Mouse (Mus musculus) forebrain, embryonic 14.5 days (tissue): ENCODE data around the gene Vmn1r85. TPM values are rescaled to one million over a fixed set of nuclear protein-coding genes. Genes with fewer than 3 reads are reported as not detected.

Experiments
- ATAC-seq: fragments of 200-750 bp; cut with Nextera tagmentation; 2 replicates; pipeline ENCODE4 v1.8.0; 2017; ENCODE audit warnings: mild to moderate bottlenecking, moderate library complexity
- DNase-seq: peaks from one replicate; pipeline ENCODE4 v3.0.0-alpha.2; 2015; ENCODE audit warnings: low spot score
- H3K27ac ChIP-seq: fragments of 300-500 bp; sonication (generic); 2 replicates; pipeline ENCODE4 v1.5.1; 2014; ENCODE audit warnings: low read depth, mild to moderate bottlenecking, control low read depth, low read length, moderate library complexity
- H3K27me3 ChIP-seq: fragments of 300-500 bp; sonication (generic); replicated peaks from 2 replicates; pipeline ENCODE4 v1.6.1; 2014; ENCODE audit warnings: low read length, control low read depth, mixed read lengths; ENCODE audit not compliant: control insufficient read depth, insufficient read depth
- H3K36me3 ChIP-seq: fragments of 300-500 bp; sonication (generic); 2 replicates; pipeline ENCODE4 v1.6.1; 2014; ENCODE audit warnings: low read length, control low read depth; ENCODE audit not compliant: control insufficient read depth, insufficient read depth
- H3K4me1 ChIP-seq: fragments of 300-500 bp; sonication (generic); 2 replicates; pipeline ENCODE4 v1.6.1; 2014; ENCODE audit warnings: antibody characterized with exemption, low read length, control low read depth; ENCODE audit not compliant: control insufficient read depth, insufficient read depth
- H3K4me2 ChIP-seq: fragments of 300-500 bp; sonication (generic); 2 replicates; pipeline ENCODE4 v1.6.1; 2014; ENCODE audit warnings: mild to moderate bottlenecking, control low read depth, low read length
- H3K4me3 ChIP-seq: fragments of 300-500 bp; sonication (generic); 2 replicates; pipeline ENCODE4 v1.5.1; 2014; ENCODE audit warnings: low read depth, low read length, control low read depth
- H3K9ac ChIP-seq: fragments of 300-500 bp; sonication (generic); 2 replicates; pipeline ENCODE4 v1.6.1; 2014; ENCODE audit warnings: mild to moderate bottlenecking, low read length, control low read depth, moderate library complexity
- H3K9me3 ChIP-seq: fragments of 300-500 bp; sonication (generic); replicated peaks from 2 replicates; pipeline ENCODE4 v1.6.1; 2016; ENCODE audit warnings: low read length, control low read depth, mixed read lengths; ENCODE audit not compliant: control insufficient read depth
- WGBS: fragments of 180-500 bp; shearing (Covaris S2); extraction: QIAGEN DNeasy Blood & Tissue Kit; methylation state at CpG from one replicate; pipeline ENCODE4 v1.1.7; 2014; 5-methylcytosine and 5-hydroxymethylcytosine counted together
- polyA plus RNA-seq: library from polyadenylated mRNA; unstranded; fragments of >200 nt; fragmentation: Nextera tagmentation; extraction: Ambion mirVana; gene quantifications from 2 replicates; pipeline ENCODE4 v1.2.1, GENCODE M21; 2014

Vmn1r85 gene
- polyA plus RNA-seq, 1 experiment from 2014 or later = 0.06 TPM

DNA sequence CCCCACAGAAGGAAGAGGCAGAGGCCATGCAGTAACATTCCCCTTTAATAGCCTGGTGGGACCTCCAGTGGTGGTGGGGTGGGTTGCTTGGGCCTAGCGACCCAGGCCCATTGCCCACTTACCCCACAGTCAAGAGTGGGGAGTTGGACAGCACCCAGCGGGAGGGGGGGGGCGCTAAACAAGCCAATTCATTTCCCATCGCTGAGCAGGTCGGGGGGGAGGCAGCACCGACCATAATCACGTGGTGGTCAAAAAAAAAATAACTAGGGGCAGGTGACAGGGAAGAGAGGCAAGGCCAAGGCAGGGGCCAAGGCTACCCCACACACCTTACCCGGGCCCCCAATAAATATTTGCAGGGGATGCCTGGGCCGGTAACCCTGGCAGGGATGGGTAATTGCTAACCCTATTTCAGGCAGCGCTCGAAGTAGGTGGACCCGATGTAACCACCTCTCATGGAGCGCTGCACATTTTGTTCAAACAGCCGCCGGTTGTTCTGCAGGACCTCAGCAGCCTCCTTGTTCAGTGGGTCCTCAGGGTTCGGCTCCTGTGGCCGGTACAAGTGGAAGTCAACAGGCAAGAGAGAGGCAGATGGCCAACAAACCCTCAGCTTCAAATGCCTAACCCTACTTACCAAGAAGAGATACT, 59.6 kb downstream of the Vmn1r85 start:
- H3K27ac ChIP-seq = peak overlapping the region; percentile 90; the same call in 1 of the 2 replicates
- WGBS = 83% methylated on average over 17 of the region's 17 CpGs
- no peak overlapping the region for H3K4me3 ChIP-seq
- H3K9me3 ChIP-seq = no peaks in the 10 kb centered on the region
- ATAC-seq (no peak), DNase-seq (no peak)
- peaks cover 50% of the 10 kb centered on the region for H3K36me3 ChIP-seq
- H3K9ac ChIP-seq = no peak overlapping the region
- peaks cover 25% of the 10 kb centered on the region for H3K4me1 ChIP-seq
- no peak overlapping the region for H3K4me2 ChIP-seq
- H3K27me3 ChIP-seq = no peaks in the 10 kb centered on the region

DNA sequence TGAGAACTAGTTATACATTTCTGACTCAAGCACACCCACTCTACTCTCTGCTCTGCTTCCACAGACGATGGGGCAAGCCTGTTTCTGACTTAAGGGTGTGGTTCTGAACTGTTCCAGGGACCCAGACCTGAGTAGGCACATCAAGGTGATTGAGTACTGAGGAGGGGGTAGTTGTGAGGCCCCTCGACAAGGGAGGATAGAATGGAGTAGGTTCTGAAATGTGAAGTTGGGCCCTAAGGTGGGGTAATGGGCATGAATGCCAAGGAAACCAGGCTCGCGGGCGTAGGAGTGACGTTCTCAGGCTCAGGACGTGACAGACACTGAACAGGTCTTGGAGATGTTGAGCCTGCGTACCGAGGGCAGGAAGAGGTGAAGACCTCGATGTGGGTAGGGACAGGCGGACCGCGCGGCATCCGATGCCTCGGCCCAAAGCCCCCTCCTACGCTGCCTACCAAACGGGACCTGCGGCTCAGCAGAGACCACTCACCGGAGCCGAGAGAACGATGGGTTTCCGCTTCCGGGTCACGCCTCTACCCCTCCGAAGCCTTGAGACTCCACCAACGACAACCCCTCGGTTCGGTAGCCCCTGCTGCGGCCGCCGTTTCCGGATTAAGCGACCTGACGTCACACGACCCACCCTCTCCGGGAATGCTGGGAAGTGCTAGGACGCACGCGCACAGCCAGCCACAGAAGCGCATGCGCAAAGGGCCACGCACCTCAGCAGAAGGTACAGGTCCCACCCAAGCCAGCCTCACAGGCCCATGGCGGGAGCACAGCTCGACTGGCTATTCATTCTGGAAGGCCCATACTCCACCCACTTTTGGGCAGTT, 60.6 kb downstream of the Vmn1r85 start, which contains the start of gene Chmp2a:
Chmp2a (minus strand) TSS at position 660 of the 830 bp plus-strand sequence.
- Histone ChIP-seq H3K4me3 (peak within 1 kb of the TSS; percentile 56), H3K27ac (peak within 1 kb of the TSS; percentile 90), H3K4me2 (peak within 1 kb of the TSS; percentile 92), H3K27me3 (no peaks in the 10 kb centered on the region), H3K4me1 (peaks cover 25% of the 10 kb centered on the region), H3K9ac (peak within 1 kb of the TSS; percentile 85), H3K9me3 (no peaks in the 10 kb centered on the region), H3K36me3 (peaks cover 60% of the 10 kb centered on the region)
- WGBS = under 1% methylated on average over 45 of the region's 45 CpGs
- DNase-seq (peak; percentile 98), ATAC-seq (peak; percentile 79)

DNA sequence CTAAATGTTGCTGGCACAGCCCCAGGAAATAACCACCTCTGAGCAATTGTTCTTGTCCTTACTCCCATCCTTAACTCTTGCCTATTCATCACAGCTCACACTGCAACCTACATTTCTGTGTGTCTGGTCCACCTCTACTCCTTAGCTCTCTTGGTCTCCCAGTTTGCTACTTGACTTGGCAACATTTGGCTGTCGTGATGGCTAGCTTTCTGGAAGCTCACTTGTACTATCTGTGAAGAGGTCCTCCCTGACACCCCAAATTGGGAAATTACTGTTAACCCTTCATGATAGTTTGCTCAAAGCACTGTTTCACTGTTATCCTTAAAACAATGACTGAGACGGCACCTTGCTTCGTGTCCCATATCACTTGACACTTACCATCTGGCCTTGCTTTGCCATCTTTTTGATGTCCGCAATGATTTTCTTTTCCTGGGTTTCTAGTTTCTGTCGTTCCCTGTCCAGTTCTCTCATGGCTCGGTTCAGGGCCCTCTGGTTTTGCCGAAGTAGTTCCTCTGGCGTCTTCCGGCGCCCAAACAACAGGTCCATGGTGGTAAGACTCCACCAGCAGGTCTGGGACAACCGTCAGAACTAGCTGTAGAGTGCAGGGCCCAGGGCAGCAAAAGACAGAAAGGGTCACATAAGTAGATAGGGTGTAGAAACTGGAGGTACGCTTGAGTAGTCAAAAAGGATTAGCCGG, 61.4 kb downstream of the Vmn1r85 start:
- Histone ChIP-seq H3K9me3 (no peaks in the 10 kb centered on the region), H3K27ac (peak overlapping the region; percentile 90), H3K4me2 (peak overlapping the region; percentile 92), H3K36me3 (peaks cover 68% of the 10 kb centered on the region), H3K27me3 (no peaks in the 10 kb centered on the region), H3K9ac (peak overlapping the region; percentile 85), H3K4me1 (peaks cover 18% of the 10 kb centered on the region), H3K4me3 (peak overlapping the region; percentile 56)
- ATAC-seq (no peak), DNase-seq (no peak)
- WGBS = 52% methylated on average over 13 of the region's 13 CpGs

Other genes starting within 250 kb of the Vmn1r85 start
- gene Zfp128, start 214.0 kb downstream of the Vmn1r85 start, polyA plus RNA-seq = 8.9 and 10.5 TPM in 2 replicates
- gene Zscan22, start 197.4 kb downstream of the Vmn1r85 start, polyA plus RNA-seq = 15.4 and 16.3 TPM in 2 replicates
- gene Rps5, start 172.9 kb downstream of the Vmn1r85 start, polyA plus RNA-seq = 740 and 1,089 TPM in 2 replicates
- 0.48 and 0.57 TPM in 2 replicates for gene Rnf225, start 167.8 kb downstream of the Vmn1r85 start, polyA plus RNA-seq
- gene Zfp324, start 129.3 kb downstream of the Vmn1r85 start, polyA plus RNA-seq = 10.1 and 11.4 TPM in 2 replicates
- gene Zfp446, start 117.3 kb downstream of the Vmn1r85 start, polyA plus RNA-seq = 4.5 and 4.9 TPM in 2 replicates
- 0.10 TPM in 1 of 2 replicates, not detected in the other for gene Slc27a5, start 97.0 kb downstream of the Vmn1r85 start, polyA plus RNA-seq
- 266 and 317 TPM in 2 replicates for gene Trim28, start 96.1 kb downstream of the Vmn1r85 start, polyA plus RNA-seq
- 34.7 and 41.1 TPM in 2 replicates for gene Zbtb45, start 85.1 kb downstream of the Vmn1r85 start, polyA plus RNA-seq
- 189 and 215 TPM in 2 replicates for gene Chmp2a, start 60.4 kb downstream of the Vmn1r85 start, polyA plus RNA-seq
- 73.4 and 77.9 TPM in 2 replicates for gene Ube2m, start 56.9 kb downstream of the Vmn1r85 start, polyA plus RNA-seq
- gene Mzf1, start 40.4 kb downstream of the Vmn1r85 start, polyA plus RNA-seq = 4.0 and 6.3 TPM in 2 replicates
- gene Vmn1r86, start 24.7 kb upstream of the Vmn1r85 start, polyA plus RNA-seq = not detected in 2 replicates
- not detected in 2 replicates for gene Vmn1r87, start 45.0 kb upstream of the Vmn1r85 start, polyA plus RNA-seq
- not detected in 2 replicates for gene Vmn1r88, start 64.4 kb upstream of the Vmn1r85 start, polyA plus RNA-seq
- gene Vmn1r89, start 117.8 kb upstream of the Vmn1r85 start, polyA plus RNA-seq = not detected in 2 replicates
- gene Lig1, start 182.1 kb upstream of the Vmn1r85 start, polyA plus RNA-seq = 54.9 and 62.0 TPM in 2 replicates
- 7.1 and 9.0 TPM in 2 replicates for gene Zswim9, start 183.5 kb upstream of the Vmn1r85 start, polyA plus RNA-seq
- 0.35 and 0.36 TPM in 2 replicates for gene Pla2g4c, start 229.5 kb upstream of the Vmn1r85 start, polyA plus RNA-seq